Mouse (Mus musculus) left cerebral cortex, postnatal 25 days (tissue): Measurements from ENCODE around the gene Mylip. TPM values are rescaled to one million over a fixed set of nuclear protein-coding genes. Genes with fewer than 3 reads are reported as not detected.

Experiments
- DNase-seq, 2 experiments: peaks; one replicate each; pipeline ENCODE4 v3.0.0; 2022; ENCODE audit warnings: low spot score in 2 of 2, mixed read lengths in 1 of 2
- intact Hi-C: fragments of 180-260 bp; cut with DNase I; formaldehyde crosslinking; loops from one replicate; pipeline ENCODE4 v1.15.1; 2025
- total RNA-seq, 2 experiments: library from RNA; stranded (reverse); gene quantifications; 2 replicates each; pipeline ENCODE4 v1.2.3; 2021

Gene Mylip
- total RNA-seq, 2 experiments from 2014 or later, result 16.0 to 17.9 TPM

- peak in 1 of 2 experiments; percentile 32 for DNase-seq
- intact Hi-C loops, result no loop called here
Observed at GRCm38 (mm10) chr13:45461370-45461958, 71.9 kb downstream of the Mylip start.

Other genes starting within 250 kb of the Mylip start
- 10 to 100 TPM; 41.8 to 47.4 TPM for gene Gmpr, start 117.7 kb downstream of the Mylip start, total RNA-seq